Mouse (Mus musculus) v-Abl transformed pro-B cells (cell line): ENCODE data around the gene Dusp1.

ENCODE experiments used
- in situ Hi-C, 2 experiments: fragments of 400-800 bp; cut with MboI; formaldehyde crosslinking; loops; one replicate each; pipeline ENCODE4 v1.15.1; 2025; ENCODE audit not compliant: unreplicated experiment in 2 of 2

Gene Dusp1

GRCm38 (mm10) chr17:26506997-26507871 lies 54.7 kb downstream of the Dusp1 start:
- in situ Hi-C loops, result loop anchor here (5.0 kb wide), 1 partner anchor 130 kb away; no protein-coding TSS in a partner anchor

DNA sequence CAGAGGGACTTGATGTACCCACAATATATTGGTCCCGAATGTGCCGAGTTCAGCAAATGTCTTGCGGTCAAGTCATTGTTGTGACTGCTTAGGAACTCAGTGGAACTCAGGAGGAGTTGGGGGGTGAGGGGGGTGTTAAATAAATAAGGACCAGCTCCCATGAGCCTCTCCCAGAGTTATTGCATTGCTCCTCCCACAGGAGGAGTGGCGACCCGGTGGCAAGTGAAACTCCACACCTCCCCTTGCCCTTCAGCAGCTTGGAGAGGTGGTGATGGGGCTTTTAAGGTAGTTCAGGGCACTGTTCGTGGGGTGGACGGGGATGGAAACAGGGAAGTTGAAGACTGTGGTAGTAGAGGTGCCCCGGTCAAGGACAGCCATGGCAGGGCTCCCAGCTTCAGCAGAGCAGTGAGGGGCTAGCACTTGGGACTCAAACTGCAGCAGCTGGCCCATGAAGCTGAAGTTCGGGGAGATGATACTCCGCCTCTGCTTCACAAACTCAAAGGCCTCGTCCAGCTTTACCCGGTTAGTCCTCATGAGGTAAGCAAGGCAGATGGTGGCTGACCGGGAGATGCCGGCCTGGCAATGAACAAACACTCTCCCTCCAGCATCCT lies 55.8 kb downstream of the Dusp1 start:
- in situ Hi-C loops, result loop anchor here (5.0 kb wide), 1 partner anchor 131 kb away; no protein-coding TSS in a partner anchor

DNA sequence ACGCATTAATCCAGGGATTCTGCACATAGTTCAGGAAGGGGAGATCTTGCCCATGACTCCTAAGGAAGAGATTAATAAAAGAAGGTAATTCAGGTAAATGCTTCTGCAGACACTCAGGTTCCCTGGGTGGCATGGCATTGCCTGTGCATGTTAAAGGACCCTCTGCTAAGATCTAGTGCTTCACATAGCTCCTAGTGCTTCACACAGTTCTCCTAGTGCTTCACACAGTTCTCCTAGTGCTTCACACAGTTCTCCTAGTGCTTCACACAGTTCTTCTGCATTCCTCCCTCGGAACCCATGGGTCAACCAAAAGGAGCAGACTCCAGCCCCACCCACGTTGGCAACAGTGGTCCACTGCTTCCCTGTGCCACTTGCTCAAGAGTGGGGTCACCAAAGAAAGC lies 56.7 kb downstream of the Dusp1 start:
- in situ Hi-C loops, result loop anchor here (5.0 kb wide), 1 partner anchor 132 kb away; no protein-coding TSS in a partner anchor

GRCm38 (mm10) chr17:26503981-26504671 lies 57.8 kb downstream of the Dusp1 start:
- in situ Hi-C loops, result no loop called here

GRCm38 (mm10) chr17:26502808-26503671 lies 58.9 kb downstream of the Dusp1 start:
- in situ Hi-C loops, result no loop called here

DNA sequence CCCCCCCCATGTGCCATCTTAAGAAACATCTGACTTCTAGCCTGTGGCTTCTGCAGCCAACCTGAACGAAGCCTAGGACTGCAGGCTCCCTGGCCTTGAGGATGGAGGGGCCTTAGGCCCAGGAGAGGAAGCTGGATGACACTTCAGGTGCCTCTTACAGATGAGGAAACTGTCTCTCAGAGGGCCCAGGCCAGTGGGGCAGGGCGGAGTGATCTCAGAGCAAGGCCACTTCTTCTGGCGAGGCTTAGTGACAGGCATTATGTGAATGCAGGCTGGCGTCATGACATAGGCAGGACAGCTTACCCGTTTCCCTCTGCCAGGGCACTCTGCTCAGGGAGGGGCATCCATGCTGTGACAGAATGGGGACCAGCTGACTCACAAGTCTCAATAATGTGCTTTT lies 60.1 kb downstream of the Dusp1 start:
- in situ Hi-C loops, result no loop called here

GRCm38 (mm10) chr17:26498626-26499025 lies 63.3 kb downstream of the Dusp1 start:
- in situ Hi-C loops, result no loop called here

- in situ Hi-C loops, result no loop called here
Observed at GRCm38 (mm10) chr17:26497416-26497923, 64.5 kb downstream of the Dusp1 start.

- in situ Hi-C loops, result no loop called here
Observed at GRCm38 (mm10) chr17:26494642-26495468, 67.1 kb downstream of the Dusp1 start.

DNA sequence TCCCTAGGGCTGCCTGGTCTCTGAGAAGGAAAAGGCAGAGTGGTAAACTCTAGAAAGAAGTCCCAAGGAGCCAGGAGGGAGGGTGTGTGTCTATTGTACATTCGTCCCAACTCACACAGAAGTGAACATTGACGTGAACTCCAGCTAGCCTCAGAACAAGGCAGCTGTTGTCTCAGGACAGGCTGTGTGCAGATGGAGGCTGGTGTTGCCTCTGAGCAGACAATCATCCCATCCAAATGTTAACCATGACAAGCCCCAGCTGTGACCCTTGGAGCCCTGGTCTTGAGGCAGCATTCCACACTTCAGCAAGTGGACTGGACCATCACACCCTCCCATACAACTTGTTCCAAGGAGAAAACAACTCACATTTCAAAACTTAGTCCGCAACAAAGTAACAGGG lies 69.7 kb downstream of the Dusp1 start:
- in situ Hi-C loops, result no loop called here

GRCm38 (mm10) chr17:26490910-26491309 lies 71.0 kb downstream of the Dusp1 start:
- in situ Hi-C loops, result no loop called here

GRCm38 (mm10) chr17:26490072-26490471 lies 71.9 kb downstream of the Dusp1 start:
- in situ Hi-C loops, result no loop called here

DNA sequence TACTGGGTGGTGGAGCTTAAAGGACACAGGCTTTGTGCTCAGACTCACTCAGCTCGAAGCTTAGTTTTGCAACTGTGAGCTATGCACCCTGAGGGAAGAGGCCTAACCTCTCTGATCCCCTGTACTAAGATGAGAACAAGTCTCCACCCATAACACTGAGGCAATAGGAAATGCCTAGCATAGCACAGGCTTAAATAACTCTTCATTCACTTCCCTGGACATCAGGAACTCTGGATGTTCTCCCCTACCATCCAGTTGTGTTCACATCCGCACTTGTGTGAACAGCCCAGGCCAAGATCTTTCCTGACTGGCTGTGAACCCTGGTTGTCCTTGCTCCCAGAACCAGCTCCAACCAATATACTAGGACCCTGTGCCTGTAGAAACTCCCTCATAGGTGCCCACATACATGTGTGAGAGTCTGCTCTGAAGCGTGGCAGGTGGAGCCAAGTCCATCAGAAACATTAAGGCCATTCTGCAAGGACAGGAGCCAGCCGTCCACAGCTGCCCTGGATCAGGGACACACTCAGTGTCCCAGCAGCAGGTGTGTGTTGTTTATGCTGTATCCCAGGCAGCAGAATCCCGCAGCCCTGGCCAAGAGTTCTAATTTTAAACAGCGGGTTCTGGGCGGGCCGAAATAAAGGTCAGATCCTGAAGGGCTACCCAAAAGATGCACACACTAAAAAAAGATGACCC lies 73.1 kb downstream of the Dusp1 start:
- in situ Hi-C loops, result no loop called here

DNA sequence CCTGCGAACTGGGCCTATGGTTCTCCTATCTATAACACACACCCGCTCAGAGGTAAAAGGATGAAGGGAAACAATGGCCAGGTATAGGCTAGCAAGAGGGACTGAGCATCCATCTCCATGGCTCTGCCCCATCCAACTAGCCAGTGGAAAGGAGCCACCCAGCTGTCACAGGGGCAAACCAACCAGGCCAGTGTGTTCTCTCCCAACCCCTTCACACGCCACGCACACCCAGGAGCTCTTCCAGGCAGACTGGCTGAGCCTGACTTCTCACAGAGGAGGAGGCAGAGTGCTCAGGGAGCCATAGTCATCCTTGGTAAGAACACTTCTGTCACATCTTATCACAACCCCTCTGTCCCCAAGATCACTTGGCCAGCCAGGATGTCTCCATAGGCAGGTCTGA lies 74.0 kb downstream of the Dusp1 start:
- in situ Hi-C loops, result no loop called here

- in situ Hi-C loops, result no loop called here
Observed at GRCm38 (mm10) chr17:26487266-26487665, 74.7 kb downstream of the Dusp1 start.

DNA sequence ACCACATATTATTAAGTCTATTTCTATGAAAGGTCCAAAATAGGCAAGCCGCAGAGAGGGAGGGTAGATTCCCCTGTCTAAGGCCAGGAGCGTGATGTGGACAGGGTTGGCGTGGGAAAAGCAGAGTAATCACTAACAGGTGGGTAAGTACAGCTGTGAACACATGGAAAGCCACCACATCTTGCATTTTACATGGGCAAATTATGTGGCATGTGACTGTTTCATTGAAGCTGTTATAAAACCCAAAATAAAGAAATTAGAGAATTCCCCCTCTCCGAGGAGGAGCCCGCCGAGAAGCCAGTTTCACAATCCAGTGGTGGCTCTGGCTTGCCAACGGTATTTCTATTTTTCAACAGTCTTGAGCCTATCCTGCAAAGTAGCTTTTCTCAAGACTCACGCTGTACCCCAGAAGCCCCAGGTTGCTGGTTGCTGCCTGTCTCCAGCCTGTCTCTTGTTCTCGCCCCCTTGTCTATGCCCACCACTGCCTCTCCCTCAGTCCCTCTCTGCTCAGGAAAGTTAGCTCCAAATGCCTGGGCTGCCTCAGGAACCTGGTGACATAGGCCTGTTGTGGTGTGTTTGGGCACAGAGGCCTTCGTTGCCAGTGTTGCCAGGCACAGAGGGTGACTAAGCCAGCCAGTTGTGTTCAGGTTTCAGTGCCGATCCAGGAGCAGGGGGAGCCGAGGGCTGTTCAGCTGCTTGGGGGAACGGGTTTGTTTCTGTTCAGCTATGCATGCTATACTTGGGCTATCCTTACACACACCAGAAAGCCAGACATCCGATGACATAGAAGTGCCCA lies 77.1 kb downstream of the Dusp1 start:
- in situ Hi-C loops, result no loop called here

- in situ Hi-C loops, result no loop called here
Observed at GRCm38 (mm10) chr17:26480956-26481355, 81.0 kb downstream of the Dusp1 start.

DNA sequence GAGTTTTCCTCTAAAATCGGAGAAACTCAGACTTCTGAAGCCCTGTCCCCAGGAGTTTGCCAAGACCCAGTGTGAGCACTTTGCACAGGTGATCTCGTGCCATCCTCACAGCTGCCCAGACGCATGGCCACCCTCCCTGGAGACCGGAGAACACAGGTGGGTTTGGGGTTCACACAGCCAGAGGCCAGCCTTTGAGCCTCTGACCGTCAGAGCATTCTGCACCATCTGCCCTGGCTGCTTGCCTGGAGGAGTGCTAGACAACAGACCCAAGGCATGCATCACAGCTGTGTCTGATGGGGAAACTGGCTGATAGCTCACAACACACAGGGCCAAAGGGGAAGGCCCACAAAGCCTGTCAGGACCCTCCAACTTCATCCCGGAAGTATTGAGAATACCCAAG lies 82.3 kb downstream of the Dusp1 start:
- in situ Hi-C loops, result loop anchor here in 1 of 2 experiments (10.0 kb wide), 1 partner anchor 525 kb away; no protein-coding TSS in a partner anchor
